Comparison of ENCODE assay signal across 28 mouse cellular contexts in the genomic region with DNA sequence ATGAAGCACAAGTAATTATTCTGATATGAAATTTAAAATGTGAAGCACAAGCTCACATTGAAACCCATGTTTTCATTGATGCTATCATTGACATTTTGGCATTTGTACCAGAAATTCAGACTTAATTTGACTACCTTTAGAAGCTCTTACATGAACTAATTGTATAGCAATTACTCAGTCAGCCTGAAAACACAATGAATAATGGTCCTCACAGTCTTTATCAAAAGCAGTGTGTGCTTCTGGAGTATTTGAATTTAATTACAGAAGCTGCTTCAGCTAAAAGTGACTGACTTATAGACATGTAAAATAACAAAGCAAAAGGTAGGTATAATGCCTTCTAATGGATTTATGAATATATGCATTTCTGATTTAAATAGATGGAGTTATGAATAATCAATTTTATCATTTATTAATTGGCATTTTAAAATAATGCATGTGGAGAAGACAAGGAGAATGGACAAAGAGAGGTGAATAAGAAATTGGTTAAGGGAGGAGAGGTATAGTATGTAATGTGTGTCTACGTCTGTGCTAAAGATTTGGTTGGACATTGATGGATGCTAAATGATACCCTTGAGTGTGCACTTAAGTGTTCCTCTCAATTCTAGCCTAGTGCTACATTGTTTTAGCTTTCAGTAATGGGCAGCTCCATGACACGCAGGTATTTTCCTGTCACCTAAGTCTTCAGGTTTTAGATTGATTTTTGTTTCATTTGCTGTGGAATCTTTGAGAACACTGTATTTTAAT.
"Had no signal": no experiment of that assay in that cellular context is flagged by ENCODE, and none has a peak within 500 bp of the region (broad histone marks: within the 10 kb centered on the region; RNA-seq: fewer than 3 reads in every experiment).

No protein-coding gene starts in this region.

- H3K9ac ChIP-seq: heart, embryonic 12.5 days; hindbrain, embryonic 12.5 days; hindbrain, embryonic 14.5 days; intestine, embryonic 15.5 days; kidney, embryonic 15.5 days; limb, embryonic 13.5 days; limb, embryonic 15.5 days; liver, embryonic 12.5 days; liver, embryonic 14.5 days had no signal

- H3K4me1 ChIP-seq: heart, embryonic 10.5 days; heart, embryonic 12.5 days; hindbrain, embryonic 10.5 days; hindbrain, embryonic 12.5 days; intestine, embryonic 15.5 days; kidney, embryonic 15.5 days; limb, embryonic 13.5 days; limb, embryonic 15.5 days; liver, embryonic 12.5 days had no signal

- H3K4me3 ChIP-seq: gastrocnemius, adult 2 months; heart, embryonic 10.5 days; heart, embryonic 12.5 days; hindbrain, embryonic 10.5 days; hindbrain, embryonic 12.5 days; intestine, embryonic 15.5 days; kidney, embryonic 15.5 days; limb, embryonic 13.5 days; limb, embryonic 15.5 days; liver, embryonic 12.5 days had no signal

- H3K9me3 ChIP-seq: heart, embryonic 10.5 days; heart, embryonic 12.5 days; hindbrain, embryonic 10.5 days; hindbrain, embryonic 12.5 days; intestine, embryonic 15.5 days; kidney, embryonic 15.5 days; limb, embryonic 13.5 days; limb, embryonic 15.5 days; liver, embryonic 12.5 days had no signal

- ATAC-seq: hindbrain, embryonic 16.5 days; inflammation-experienced regulatory T-cells, adult 6 months; intestine, embryonic 15.5 days; intestine, postnatal 0 days; liver, embryonic 12.5 days had no signal

- H3K36me3 ChIP-seq: heart, embryonic 10.5 days; heart, embryonic 12.5 days; hindbrain, embryonic 10.5 days; hindbrain, embryonic 12.5 days; intestine, embryonic 15.5 days; kidney, embryonic 15.5 days; limb, embryonic 13.5 days; limb, embryonic 15.5 days; liver, embryonic 12.5 days had no signal

- H3K27ac ChIP-seq: gastrocnemius, adult 2 months; heart, embryonic 10.5 days; hindbrain, embryonic 10.5 days; hindbrain, embryonic 12.5 days; hindbrain, embryonic 14.5 days; intestine, embryonic 15.5 days; kidney, embryonic 15.5 days; kidney, postnatal 0 days; limb, embryonic 13.5 days; limb, embryonic 15.5 days; liver, embryonic 12.5 days; liver, embryonic 14.5 days had no signal

- DNase-seq: gastrocnemius, adult 2 months; gastrocnemius, postnatal 10 days; gastrocnemius, postnatal 25 days; heart, adult 18-20 months; heart, postnatal 10 days; heart, postnatal 4 days; kidney, adult 18-20 months; kidney, adult 8-10 months; kidney, postnatal 14 days; kidney, postnatal 36 days; layer of hippocampus, adult 9-11 months; layer of hippocampus, postnatal 36 days; left cerebral cortex, postnatal 4 days had no signal

- H3K4me2 ChIP-seq: heart, embryonic 12.5 days; hindbrain, embryonic 12.5 days; hindbrain, embryonic 14.5 days; intestine, embryonic 15.5 days; kidney, embryonic 15.5 days; limb, embryonic 13.5 days; limb, embryonic 15.5 days; liver, embryonic 12.5 days had no signal

- H3K27me3 ChIP-seq: heart, embryonic 12.5 days; hindbrain, embryonic 12.5 days; intestine, embryonic 15.5 days; kidney, embryonic 15.5 days; limb, embryonic 13.5 days; limb, embryonic 15.5 days; liver, embryonic 12.5 days had no signal
